Mouse (Mus musculus) bone marrow, adult 2 months (tissue): ENCODE measurements at regions not wholly inside any gene's neighbourhood (a gene's known extent, or its start where the extent isn't known, plus 50 kb on each side); places are given as distances from the start of the nearest gene placed in this dataset.

Experiments
- H3K27ac ChIP-seq: fragments of 200-500 bp; 2 replicates; pipeline ENCODE4 v1.5.1; 2012; ENCODE audit warnings: low read depth, mild to moderate bottlenecking, control low read depth, inconsistent platforms, low read length; ENCODE audit not compliant: control insufficient read depth, poor library complexity, insufficient read depth
- H3K4me1 ChIP-seq: fragments of 200-500 bp; 2 replicates; pipeline ENCODE4 v1.6.1; 2011; ENCODE audit warnings: low read length; ENCODE audit not compliant: control insufficient read depth, insufficient read depth
- H3K4me3 ChIP-seq: fragments of 200-500 bp; replicated peaks from 2 replicates; pipeline ENCODE3; 2011; ENCODE audit warnings: mild to moderate bottlenecking, low read depth, low read length, control low read depth; ENCODE audit not compliant: control insufficient read depth
- CTCF ChIP-seq: fragments of 200-500 bp; IDR thresholded peaks from 2 replicates; pipeline ENCODE4 v1.5.1; 2011; ENCODE audit warnings: low read length, control low read depth; ENCODE audit not compliant: control insufficient read depth, insufficient read depth
- POLR2A ChIP-seq: fragments of 200-500 bp; IDR thresholded peaks from 2 replicates; pipeline ENCODE4 v1.6.1; 2011; ENCODE audit warnings: low read depth, mild to moderate bottlenecking, control low read depth, low read length, borderline replicate concordance; ENCODE audit not compliant: control insufficient read depth
- whole genome bisulfite sequencing: fragments of 180-500 bp; shearing (Covaris S2); methylation state at CpG from one replicate; pipeline ENCODE4 v1.1.7; 2018; 5-methylcytosine and 5-hydroxymethylcytosine counted together

DNA sequence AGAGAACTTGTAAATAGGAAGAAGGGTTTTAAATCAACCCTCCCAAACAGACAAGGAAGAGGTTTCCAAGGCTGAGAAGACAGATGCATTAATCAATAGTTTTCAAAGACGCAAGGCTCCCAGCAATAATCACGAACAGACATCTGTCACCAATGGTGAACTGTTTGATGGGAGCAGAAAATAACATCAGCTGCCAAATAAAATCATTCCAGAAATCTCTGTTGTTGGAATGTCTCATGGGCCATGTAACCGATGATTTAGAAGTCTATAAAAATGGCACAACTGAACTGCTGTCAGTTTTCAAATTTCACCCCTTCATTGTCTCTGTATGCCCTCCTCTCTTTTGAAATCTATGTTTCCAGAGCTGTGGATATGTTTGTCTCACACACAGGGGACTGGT, 152.7 kb downstream of the Ccdc71l start:
- WGBS: 86% methylated on average over 3 of the region's 3 CpGs
- Histone ChIP-seq H3K27ac (no peak overlapping the region), H3K4me1 (no peaks in the 10 kb centered on the region), H3K4me3 (no peak overlapping the region)
- TF ChIP-seq CTCF (no peak), POLR2A (no peak)

DNA sequence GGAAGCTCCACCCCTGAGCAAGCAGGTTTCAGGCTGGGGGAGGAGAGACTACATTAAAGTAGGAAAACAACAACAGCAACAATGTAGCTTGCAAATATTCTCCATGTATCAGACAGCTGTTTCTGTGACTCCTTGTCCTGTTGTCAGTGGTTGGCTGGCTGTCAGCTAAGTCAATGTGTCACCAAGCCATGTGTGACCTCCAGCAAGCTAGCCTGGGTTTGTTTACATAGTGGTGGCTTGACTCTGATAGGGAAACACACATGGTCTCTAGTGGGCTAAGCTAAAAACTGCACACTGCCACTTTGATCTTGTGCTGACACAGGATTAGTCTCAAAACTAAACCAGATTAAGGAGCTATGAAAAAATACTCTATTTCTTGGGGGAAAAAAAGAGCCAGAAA, 155.1 kb downstream of the Ccdc71l start:
- no peak overlapping the region for H3K27ac ChIP-seq
- TF ChIP-seq CTCF (no peak), POLR2A (no peak)
- H3K4me3 ChIP-seq: no peak overlapping the region
- H3K4me1 ChIP-seq: no peaks in the 10 kb centered on the region

DNA sequence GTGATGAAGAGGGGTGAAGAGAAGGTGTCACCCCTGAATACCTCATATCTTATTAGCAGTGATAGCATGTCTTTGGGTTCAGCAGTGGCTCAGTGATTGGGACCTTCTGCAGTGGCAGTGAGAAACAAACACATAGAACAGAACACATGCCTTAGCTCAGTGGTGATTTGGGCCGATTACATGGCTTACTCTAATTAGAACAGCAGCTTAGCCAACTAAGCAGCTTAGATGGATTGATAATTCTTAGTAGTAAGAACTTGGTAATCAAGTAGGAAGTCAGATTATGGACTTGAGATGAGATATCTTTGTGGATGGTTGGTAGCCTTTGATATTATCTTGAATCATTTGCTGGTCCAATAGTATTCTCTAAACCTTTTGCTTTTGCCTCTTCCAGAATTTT, 167.0 kb downstream of the Ccdc71l start:
- no peak overlapping the region for H3K4me3 ChIP-seq
- no peaks in the 10 kb centered on the region for H3K4me1 ChIP-seq
- WGBS: 73% methylated on average over 1 of the region's 1 CpGs
- H3K27ac ChIP-seq: no peak overlapping the region
- TF ChIP-seq CTCF (no peak), POLR2A (no peak)

DNA sequence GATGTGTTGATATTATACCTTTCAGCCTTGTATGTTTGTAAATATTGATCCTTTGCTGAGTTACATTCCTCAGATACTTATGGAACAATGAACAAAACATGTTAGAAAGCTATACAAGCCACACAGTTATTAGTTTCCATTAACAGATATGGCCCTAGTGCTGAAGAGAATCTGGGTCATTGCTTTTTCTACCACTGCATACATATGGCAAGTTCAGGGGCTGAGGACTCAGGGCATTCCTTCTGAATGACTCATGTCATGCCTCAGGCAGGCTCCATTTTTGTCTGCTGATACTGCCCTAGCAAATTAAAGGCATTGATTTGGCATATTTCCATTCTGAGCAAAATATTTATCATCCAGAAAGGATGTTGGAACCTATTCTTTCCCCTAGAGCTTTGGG, 167.9 kb downstream of the Ccdc71l start:
- H3K4me1 ChIP-seq: no peaks in the 10 kb centered on the region
- H3K4me3 ChIP-seq: no peak overlapping the region

DNA sequence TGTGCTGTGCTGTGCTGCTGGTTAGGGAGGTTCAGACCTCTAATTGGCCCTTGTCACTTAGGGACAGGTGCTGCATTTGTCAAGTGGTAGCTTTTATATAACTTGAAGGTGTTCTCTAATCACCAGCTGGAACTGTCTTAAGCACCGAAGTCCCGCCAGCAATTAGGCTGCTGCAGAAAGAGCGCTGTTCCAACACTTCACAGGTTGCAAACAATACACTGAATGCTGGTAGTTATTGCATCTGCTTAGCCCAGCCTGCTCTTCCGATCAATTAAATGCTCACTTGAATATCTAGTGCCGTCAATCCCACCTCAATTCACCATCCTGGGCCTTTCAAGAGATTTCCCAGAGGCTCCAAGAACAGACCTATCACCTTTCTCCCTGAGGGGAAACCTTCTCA, 175.3 kb downstream of the Ccdc71l start:
- TF ChIP-seq CTCF (no peak), POLR2A (no peak)
- no peak overlapping the region for H3K4me3 ChIP-seq
- H3K4me1 ChIP-seq: no peaks in the 10 kb centered on the region
- WGBS: 86% methylated on average over 5 of the region's 5 CpGs
- no peak overlapping the region for H3K27ac ChIP-seq

More for the DNA sequence above, 167.9 kb downstream of the Ccdc71l start:
- no peak overlapping the region for H3K27ac ChIP-seq
- TF ChIP-seq POLR2A: no peak
- no peak for TF ChIP-seq CTCF

DNA sequence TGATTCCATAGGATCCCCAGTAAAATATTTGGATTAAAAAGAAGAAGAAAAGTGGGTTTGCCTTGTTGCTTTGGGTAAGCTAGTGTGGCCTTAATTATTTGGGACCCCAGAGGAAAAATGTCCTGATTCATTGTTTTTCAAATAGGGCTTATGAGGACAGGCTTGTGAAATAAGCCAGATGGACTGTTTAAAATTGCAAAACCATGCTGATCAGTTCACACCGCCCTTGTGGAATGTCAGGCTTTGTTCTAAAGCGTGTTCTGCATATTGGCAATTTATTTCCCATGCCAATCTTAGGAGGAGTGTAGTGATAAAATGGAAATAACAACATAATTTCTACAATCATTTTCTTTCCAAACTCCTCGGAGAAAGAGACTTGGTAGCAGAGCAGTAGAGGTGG, 189.3 kb downstream of the Ccdc71l start:
- Histone ChIP-seq H3K4me3 (no peak overlapping the region), H3K27ac (no peak overlapping the region), H3K4me1 (no peaks in the 10 kb centered on the region)
- TF ChIP-seq CTCF: no peak
- WGBS: 68% methylated on average over 3 of the region's 3 CpGs

DNA sequence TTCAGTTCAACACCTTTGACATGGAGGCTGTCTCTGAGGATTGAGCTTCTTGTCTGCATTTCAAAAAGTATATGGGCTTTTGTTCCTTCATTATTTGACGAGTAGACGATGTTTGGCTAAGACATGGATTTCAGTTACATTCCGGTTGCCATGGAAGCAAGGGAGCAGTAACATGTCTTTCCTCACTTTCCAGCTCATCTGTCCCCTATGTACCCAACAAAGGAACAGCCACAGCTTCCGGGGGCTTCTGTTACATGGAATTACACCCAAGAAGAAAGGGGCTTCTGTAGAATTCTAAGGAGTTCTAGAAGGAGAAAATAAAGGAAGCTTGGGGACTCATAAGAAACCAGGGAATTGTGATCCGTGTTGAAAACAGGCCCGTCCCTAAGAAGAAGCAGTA, 202.8 kb downstream of the Ccdc71l start:
- Histone ChIP-seq H3K4me3 (no peak overlapping the region), H3K4me1 (no peaks in the 10 kb centered on the region), H3K27ac (no peak overlapping the region)
- 79% methylated on average over 6 of the region's 6 CpGs for WGBS
- no peak for TF ChIP-seq CTCF
- TF ChIP-seq POLR2A: no peak

DNA sequence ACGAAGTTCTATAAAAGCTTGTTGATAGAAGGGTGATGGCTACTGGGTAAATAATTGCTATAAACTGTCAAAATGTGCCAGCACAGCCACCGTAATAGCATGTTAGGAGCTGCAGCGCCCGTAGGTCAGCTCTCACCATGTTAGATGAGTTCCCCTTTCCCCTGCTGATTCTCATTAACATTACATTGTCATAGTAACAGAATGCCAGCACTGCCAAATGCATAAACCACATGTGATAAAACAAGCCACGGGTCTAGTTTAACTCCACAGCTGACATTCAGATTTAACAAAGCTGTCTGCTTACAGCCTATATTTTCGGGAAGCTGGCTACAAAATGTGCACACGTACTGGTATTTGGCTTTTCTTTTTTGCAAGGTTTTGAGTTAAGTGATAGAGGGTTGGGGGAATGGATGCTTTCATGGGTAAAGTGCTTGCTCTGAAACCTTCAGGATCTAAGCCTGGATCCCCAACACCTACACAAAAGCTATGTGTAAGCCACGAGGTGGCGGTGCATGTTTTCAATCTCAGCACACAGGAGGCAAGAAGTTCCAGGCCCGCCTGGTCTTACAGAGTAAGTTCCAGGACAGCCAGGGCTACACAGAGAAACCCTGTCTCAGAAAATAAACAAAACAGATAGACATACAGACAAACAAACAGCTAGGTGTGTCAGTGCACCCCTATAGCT, 217.1 kb upstream of the Nampt start:
- no peak overlapping the region for H3K27ac ChIP-seq
- WGBS: 42% methylated on average over 10 of the region's 10 CpGs
- H3K4me1 ChIP-seq: no peaks in the 10 kb centered on the region
- no peak for TF ChIP-seq POLR2A
- no peak for TF ChIP-seq CTCF
- no peak overlapping the region for H3K4me3 ChIP-seq

DNA sequence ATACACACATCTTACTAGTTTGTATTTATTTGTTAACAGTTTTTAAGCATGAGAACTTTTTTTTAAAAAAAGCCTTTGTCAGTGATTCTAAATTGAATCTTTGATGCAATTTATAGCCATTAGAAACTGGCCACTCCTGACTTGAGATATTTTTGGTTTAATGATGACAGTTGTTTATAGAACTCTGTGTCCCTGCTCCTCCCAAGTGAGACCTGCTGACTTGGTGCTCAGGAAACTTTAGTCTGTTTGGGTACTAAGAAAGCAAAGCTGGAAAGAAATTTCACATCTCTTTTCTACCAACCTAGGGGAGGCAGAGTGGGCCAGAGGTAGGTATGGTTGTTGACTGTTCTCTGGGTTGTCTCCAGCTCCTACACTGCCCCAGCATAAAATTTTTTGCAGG, 214.0 kb upstream of the Nampt start:
- TF ChIP-seq POLR2A: no peak
- no peak for TF ChIP-seq CTCF
- Histone ChIP-seq H3K4me3 (no peak overlapping the region), H3K27ac (no peak overlapping the region), H3K4me1 (no peaks in the 10 kb centered on the region)
